ENCODE assay signal across 8 mouse cellular contexts in the genomic region with DNA sequence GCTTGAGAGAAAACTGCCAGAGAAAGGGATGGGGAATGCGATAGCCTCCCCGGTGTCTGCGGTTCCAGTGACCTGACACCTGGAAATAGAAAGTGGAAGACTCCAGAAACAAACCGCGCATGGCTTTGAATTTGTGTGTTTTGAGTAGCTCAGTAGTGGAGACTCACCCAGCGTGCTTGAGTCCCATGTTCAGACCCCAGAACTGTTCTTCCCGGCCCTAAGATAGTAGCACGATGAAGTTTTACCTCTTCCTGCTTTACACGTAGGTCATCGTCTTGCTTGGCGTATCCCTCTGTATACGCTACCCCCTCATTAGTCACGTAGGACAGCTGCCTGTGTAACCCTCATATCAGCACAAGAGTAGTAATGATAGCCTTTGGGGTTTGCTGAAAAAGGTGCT. TPM values are rescaled to one million over a fixed set of nuclear protein-coding genes. Genes with fewer than 3 reads are reported as not detected.
DNase-seq lines count a peak whose midpoint lies in the region; ATAC-seq and TF ChIP-seq lines count a peak whose summit lies in the region.

No protein-coding gene starts in this region.

- peaks cover 7% of the 10 kb centered on the region; the same call in 1 of the 2 replicates for H3K4me1 ChIP-seq in lung, postnatal 0 days (ENCODE audit: insufficient read depth, low read depth, low read length)
- H3K4me1 ChIP-seq in embryonic facial prominence, embryonic 14.5 days (ENCODE audit: control insufficient read depth, insufficient read depth, low read length), result peaks cover 15% of the 10 kb centered on the region
- H3K4me1 ChIP-seq in intestine, postnatal 0 days (replicated peaks; ENCODE audit: control insufficient read depth, insufficient read depth, low read length), result peaks cover 4% of the 10 kb centered on the region; the same call in 1 of the 2 replicates
- H3K4me1 ChIP-seq in neural tube, embryonic 12.5 days, result peaks cover 13% of the 10 kb centered on the region

- peak overlapping the region; percentile 94 for H3K27ac ChIP-seq in lung, postnatal 0 days (ENCODE audit: low read length)
- H3K27ac ChIP-seq in embryonic facial prominence, embryonic 14.5 days (replicated peaks; ENCODE audit: low read depth, low read length), result peak overlapping the region; percentile 92
- H3K27ac ChIP-seq in intestine, postnatal 0 days (ENCODE audit: low read depth, low read length), result peak overlapping the region; percentile 95
- peak overlapping the region; percentile 75 for H3K27ac ChIP-seq in neural tube, embryonic 12.5 days

- no peaks in the 10 kb centered on the region for H3K9me3 ChIP-seq in lung, postnatal 0 days (ENCODE audit: low read length)
- no peaks in the 10 kb centered on the region for H3K9me3 ChIP-seq in embryonic facial prominence, embryonic 14.5 days (ENCODE audit: control insufficient read depth, low read length)
- no peaks in the 10 kb centered on the region for H3K9me3 ChIP-seq in intestine, postnatal 0 days (ENCODE audit: control insufficient read depth)
- no peaks in the 10 kb centered on the region for H3K9me3 ChIP-seq in neural tube, embryonic 12.5 days

- ATAC-seq in lung, postnatal 0 days, result peak; percentile 20
- peak; percentile 5; the same call in 1 of the 2 replicates for ATAC-seq in embryonic facial prominence, embryonic 14.5 days (ENCODE audit: low read depth)
- peak; percentile 30 for ATAC-seq in intestine, postnatal 0 days
- ATAC-seq in neural tube, embryonic 12.5 days (ENCODE audit: low FRiP score, low read depth), result peak; percentile 30; the same call in 1 of the 2 replicates

- H3K27me3 ChIP-seq in lung, postnatal 0 days (replicated peaks; ENCODE audit: insufficient read depth, low read length), result no peaks in the 10 kb centered on the region
- H3K27me3 ChIP-seq in embryonic facial prominence, embryonic 14.5 days (replicated peaks; ENCODE audit: control insufficient read depth, insufficient read depth, low read length), result no peaks in the 10 kb centered on the region
- no peaks in the 10 kb centered on the region for H3K27me3 ChIP-seq in intestine, postnatal 0 days (replicated peaks; ENCODE audit: control insufficient read depth, insufficient read depth, low read length)
- H3K27me3 ChIP-seq in neural tube, embryonic 12.5 days (replicated peaks), result no peaks in the 10 kb centered on the region

- H3K36me3 ChIP-seq in lung, postnatal 0 days (ENCODE audit: insufficient read depth, low read length), result no peaks in the 10 kb centered on the region
- no peaks in the 10 kb centered on the region for H3K36me3 ChIP-seq in embryonic facial prominence, embryonic 14.5 days (ENCODE audit: control insufficient read depth, insufficient read depth, low read length)
- no peaks in the 10 kb centered on the region for H3K36me3 ChIP-seq in intestine, postnatal 0 days (ENCODE audit: control insufficient read depth, insufficient read depth)
- no peaks in the 10 kb centered on the region for H3K36me3 ChIP-seq in neural tube, embryonic 12.5 days

- peak overlapping the region; percentile 92 for H3K9ac ChIP-seq in lung, postnatal 0 days (replicated peaks; ENCODE audit: low read depth)
- H3K9ac ChIP-seq in embryonic facial prominence, embryonic 14.5 days (ENCODE audit: low read depth, low read length), result peak overlapping the region; percentile 92
- H3K9ac ChIP-seq in intestine, postnatal 0 days (ENCODE audit: low read depth, low read length), result peak overlapping the region; percentile 87
- peak overlapping the region; percentile 87 for H3K9ac ChIP-seq in neural tube, embryonic 12.5 days

- no peak for TF ChIP-seq EP300 in lung, postnatal 0 days (IDR thresholded peaks at IDR 0.05)

- H3K4me3 ChIP-seq in lung, postnatal 0 days (ENCODE audit: low read depth, low read length), result peak overlapping the region; percentile 72
- H3K4me3 ChIP-seq in embryonic facial prominence, embryonic 14.5 days (ENCODE audit: low read depth, low read length), result peak overlapping the region; percentile 93
- H3K4me3 ChIP-seq in intestine, postnatal 0 days (ENCODE audit: low read depth, low read length), result peak overlapping the region; percentile 64
- peak overlapping the region; percentile 81 for H3K4me3 ChIP-seq in neural tube, embryonic 12.5 days

- H3K4me2 ChIP-seq in lung, postnatal 0 days (replicated peaks; ENCODE audit: low read depth, low read length), result peak overlapping the region; percentile 88
- H3K4me2 ChIP-seq in embryonic facial prominence, embryonic 14.5 days (ENCODE audit: low read depth, low read length), result peak overlapping the region; percentile 82
- H3K4me2 ChIP-seq in intestine, postnatal 0 days (replicated peaks; ENCODE audit: low read depth), result peak overlapping the region; percentile 78
- H3K4me2 ChIP-seq in neural tube, embryonic 12.5 days (replicated peaks), result peak overlapping the region; percentile 90

- TF ChIP-seq CTCF in lung, postnatal 0 days (IDR thresholded peaks at IDR 0.05), result no peak
- TF ChIP-seq CTCF in intestine, postnatal 0 days (IDR thresholded peaks at IDR 0.05; ENCODE audit: low read depth), result no peak

- 1% methylated on average over 13 of the region's 13 CpGs for WGBS in lung, postnatal 0 days
- 5% methylated on average over 13 of the region's 13 CpGs for WGBS in embryonic facial prominence, embryonic 14.5 days
- 1% methylated on average over 13 of the region's 13 CpGs for WGBS in intestine, postnatal 0 days
- 9% methylated on average over 13 of the region's 13 CpGs for whole genome bisulfite sequencing in neural tube, embryonic 12.5 days

- peak; percentile 34 for DNase-seq in lung, postnatal 0 days (ENCODE audit: low spot score)
- no peak for DNase-seq in lung, postnatal 25 days (ENCODE audit: low spot score)
- DNase-seq in embryonic facial prominence, embryonic 14.5 days (ENCODE audit: low spot score), result no peak
- no peak for DNase-seq in cerebellum, adult 8-10 months
- DNase-seq in left cerebral cortex, adult 11 months (ENCODE audit: low spot score), result no peak
- no peak for DNase-seq in thymus, postnatal 0 days (ENCODE audit: low spot score)

RNA-seq across cellular contexts. Expression of gene Manbal, which starts 0.6 kb away (rescaled TPM):
- polyA plus RNA-seq in lung, postnatal 0 days (2015; fragmentation: Nextera tagmentation; extraction: Ambion mirVana), result 95.7 and 100 TPM in 2 replicates
- polyA plus RNA-seq in embryonic facial prominence, embryonic 14.5 days (2014; fragmentation: Nextera tagmentation; extraction: Ambion mirVana), result 39.7 and 43.3 TPM in 2 replicates
- polyA plus RNA-seq in intestine, postnatal 0 days (2015; fragmentation: Nextera tagmentation; extraction: Ambion mirVana), result 60.9 and 66.5 TPM in 2 replicates
- polyA plus RNA-seq in neural tube, embryonic 12.5 days (2016; fragmentation: Nextera tagmentation; extraction: Ambion mirVana), result 76.8 and 79.0 TPM in 2 replicates
- polyA plus RNA-seq in thymus, postnatal 0 days (2015; fragmentation: Nextera tagmentation; extraction: Ambion mirVana), result 63.8 and 73.4 TPM in 2 replicates

RNA-seq across cellular contexts. Expression of gene Ghrh, which starts 20.7 kb away (rescaled TPM):
- 0.70 and 0.79 TPM in 2 replicates for polyA plus RNA-seq in lung, postnatal 0 days (2015; fragmentation: Nextera tagmentation; extraction: Ambion mirVana)
- 0.51 TPM in 1 of 2 replicates, not detected in the other for polyA plus RNA-seq in embryonic facial prominence, embryonic 14.5 days (2014; fragmentation: Nextera tagmentation; extraction: Ambion mirVana)
- 0.26 and 0.78 TPM in 2 replicates for polyA plus RNA-seq in intestine, postnatal 0 days (2015; fragmentation: Nextera tagmentation; extraction: Ambion mirVana)
- 0.60 TPM in 1 of 2 replicates, not detected in the other for polyA plus RNA-seq in neural tube, embryonic 12.5 days (2016; fragmentation: Nextera tagmentation; extraction: Ambion mirVana)
- 0.72 TPM in 1 of 2 replicates, not detected in the other for polyA plus RNA-seq in thymus, postnatal 0 days (2015; fragmentation: Nextera tagmentation; extraction: Ambion mirVana)

RNA-seq across cellular contexts. Expression of gene Src, which starts 50.3 kb away (rescaled TPM):
- polyA plus RNA-seq in lung, postnatal 0 days (2015; fragmentation: Nextera tagmentation; extraction: Ambion mirVana), result 16.4 and 18.2 TPM in 2 replicates
- 12.6 and 16.2 TPM in 2 replicates for polyA plus RNA-seq in embryonic facial prominence, embryonic 14.5 days (2014; fragmentation: Nextera tagmentation; extraction: Ambion mirVana)
- 23.9 and 25.1 TPM in 2 replicates for polyA plus RNA-seq in intestine, postnatal 0 days (2015; fragmentation: Nextera tagmentation; extraction: Ambion mirVana)
- 34.2 and 38.1 TPM in 2 replicates for polyA plus RNA-seq in neural tube, embryonic 12.5 days (2016; fragmentation: Nextera tagmentation; extraction: Ambion mirVana)
- 5.3 and 5.9 TPM in 2 replicates for polyA plus RNA-seq in thymus, postnatal 0 days (2015; fragmentation: Nextera tagmentation; extraction: Ambion mirVana)
